Mouse (Mus musculus): ENCODE measurements around the gene Rbpj.

Gene Rbpj

GRCm38 (mm10) chr5:53465883-53466282 lies at the start of gene Rbpj:
Rbpj (plus strand) TSS chr5:53466152.
- DNase-seq (ENCODE audit: low spot score in 2 of 2), result no peak

- no peak for DNase-seq (ENCODE audit: low spot score in 2 of 2)
These were observed 45.2 kb upstream of the Rbpj start for GRCm38 (mm10) chr5:53420777-53421176.

- no peak for DNase-seq (ENCODE audit: low spot score in 2 of 2)
These were observed 44.7 kb upstream of the Rbpj start for GRCm38 (mm10) chr5:53421291-53421690.

DNA sequence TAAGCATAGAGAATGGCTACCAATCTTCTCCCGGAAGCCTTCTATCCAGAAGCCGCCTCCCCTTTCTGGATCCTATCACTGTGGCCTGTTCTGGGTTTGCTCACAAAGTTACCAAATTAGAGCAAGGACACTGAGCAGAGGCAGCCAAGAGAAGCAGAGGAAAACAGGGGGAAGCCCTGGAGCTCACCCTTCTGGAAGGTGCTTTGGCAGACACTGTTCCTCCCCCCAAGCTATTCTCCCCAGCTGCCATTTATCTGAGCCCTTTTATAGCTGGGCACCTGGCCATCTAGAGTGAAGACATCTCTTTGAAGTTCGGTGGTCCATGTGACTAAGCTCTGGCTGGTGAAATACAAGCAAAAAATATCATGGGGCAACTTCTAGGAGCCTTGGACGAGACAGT lies 38.5 kb upstream of the Rbpj start:
- no peak for DNase-seq (ENCODE audit: low spot score in 2 of 2)

GRCm38 (mm10) chr5:53429683-53430477 lies 36.1 kb upstream of the Rbpj start:
- no peak for DNase-seq (ENCODE audit: low spot score in 2 of 2)

- DNase-seq (ENCODE audit: low spot score in 2 of 2), result no peak
These were observed 33.5 kb upstream of the Rbpj start for GRCm38 (mm10) chr5:53432451-53432850.

DNA sequence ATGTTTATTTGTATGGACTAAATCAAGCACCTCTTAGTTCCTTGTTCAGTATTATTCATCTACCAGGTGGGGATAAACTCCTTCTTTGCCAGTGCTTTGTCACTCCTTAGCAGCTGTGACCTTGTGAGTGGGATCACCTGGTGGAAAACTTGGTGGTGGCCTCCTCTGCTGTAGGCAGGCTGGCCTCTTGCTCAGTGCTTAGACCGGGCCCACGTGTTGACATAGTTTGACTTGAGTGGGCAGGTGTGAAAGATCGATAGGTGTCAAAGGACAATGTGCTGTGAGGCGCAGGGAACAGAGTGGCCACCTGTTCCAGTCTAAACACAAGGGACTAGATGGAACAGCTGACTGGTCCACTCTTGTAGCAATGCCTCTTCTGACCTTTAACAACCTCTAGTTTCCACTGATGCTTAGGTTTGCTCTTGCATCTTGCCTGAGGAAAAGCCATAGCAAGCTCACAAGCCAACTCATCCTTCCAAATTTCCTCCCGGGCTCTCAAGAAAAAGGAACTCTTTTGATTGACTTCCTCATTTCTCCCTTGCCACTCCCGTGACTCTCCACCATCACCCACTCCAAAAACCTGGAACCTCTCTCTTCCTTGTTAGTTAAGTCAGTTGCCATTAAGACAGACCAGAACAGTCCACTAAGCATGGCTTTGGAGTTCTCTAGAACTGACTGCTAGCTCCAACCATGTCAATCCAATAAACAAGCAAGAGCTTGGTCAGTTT lies 28.9 kb upstream of the Rbpj start:
- DNase-seq (ENCODE audit: low spot score in 2 of 2), result no peak

DNA sequence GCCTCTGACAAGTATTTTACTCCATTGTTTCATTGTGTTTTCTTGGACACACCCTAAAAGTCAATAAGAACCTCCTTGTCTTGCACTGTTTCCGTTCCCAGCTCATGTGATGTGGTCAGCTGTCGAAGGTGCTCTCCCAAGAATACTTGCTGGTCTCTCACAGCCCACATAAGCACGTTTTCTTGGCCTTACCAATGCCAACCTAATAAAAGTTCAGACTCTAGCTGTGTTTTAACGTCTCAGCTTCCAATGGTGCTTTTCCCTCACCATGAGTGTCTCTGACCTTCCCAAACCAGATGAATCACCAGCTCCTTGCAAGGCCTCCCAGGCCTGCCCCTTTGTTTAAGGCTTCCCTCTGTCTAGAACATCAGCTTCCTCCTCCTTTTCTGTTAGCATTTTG lies 28.2 kb upstream of the Rbpj start:
- no peak for DNase-seq (ENCODE audit: low spot score in 2 of 2)

DNA sequence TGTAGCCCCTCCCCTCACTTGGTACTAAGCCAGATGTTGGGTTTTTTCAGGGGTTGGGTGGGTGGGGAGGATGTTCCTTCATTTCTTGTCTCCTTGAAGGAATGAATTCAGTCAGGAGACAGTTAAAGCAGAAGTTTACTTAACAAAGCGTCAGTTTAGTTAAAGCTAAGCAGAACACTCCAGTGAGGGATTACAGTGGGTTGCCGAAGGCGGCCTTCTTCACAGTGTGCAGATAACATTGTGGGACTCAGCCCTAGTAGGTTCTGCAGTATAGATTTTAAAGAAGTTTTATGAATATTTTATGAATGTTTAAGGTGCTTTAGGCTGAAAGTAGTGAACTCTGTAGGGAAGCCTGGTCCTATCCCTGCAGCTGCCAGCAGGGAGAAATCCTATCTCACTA lies 27.7 kb upstream of the Rbpj start:
- DNase-seq (ENCODE audit: low spot score in 2 of 2), result no peak

- DNase-seq (ENCODE audit: low spot score in 2 of 2), result no peak
These were observed 26.3 kb upstream of the Rbpj start for GRCm38 (mm10) chr5:53439655-53440054.

GRCm38 (mm10) chr5:53444030-53444429 lies 21.9 kb upstream of the Rbpj start:
- no peak for DNase-seq (ENCODE audit: low spot score in 2 of 2)

- DNase-seq (ENCODE audit: low spot score in 2 of 2), result no peak
These were observed 15.0 kb upstream of the Rbpj start for GRCm38 (mm10) chr5:53450945-53451344.

DNA sequence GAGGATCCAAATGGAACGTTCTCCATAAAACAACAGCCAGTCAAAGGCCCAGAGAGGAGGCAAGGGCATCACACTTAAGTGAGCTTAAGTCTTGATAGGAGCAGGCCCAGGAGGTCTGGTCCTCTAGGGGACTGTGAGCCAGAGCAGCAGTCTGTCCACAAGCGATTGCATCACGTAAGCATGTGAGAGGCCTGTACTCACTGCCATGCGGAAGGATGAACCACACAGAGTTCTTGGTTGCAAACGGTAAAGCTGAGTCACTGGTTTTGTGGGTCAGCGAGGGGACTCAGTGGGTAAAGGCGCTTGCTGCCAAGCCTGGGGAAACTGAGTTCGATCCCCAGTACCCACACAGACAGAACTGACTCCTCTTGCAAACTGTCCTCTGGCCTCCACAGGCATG lies 14.1 kb upstream of the Rbpj start:
- no peak for DNase-seq (ENCODE audit: low spot score in 2 of 2)

DNA sequence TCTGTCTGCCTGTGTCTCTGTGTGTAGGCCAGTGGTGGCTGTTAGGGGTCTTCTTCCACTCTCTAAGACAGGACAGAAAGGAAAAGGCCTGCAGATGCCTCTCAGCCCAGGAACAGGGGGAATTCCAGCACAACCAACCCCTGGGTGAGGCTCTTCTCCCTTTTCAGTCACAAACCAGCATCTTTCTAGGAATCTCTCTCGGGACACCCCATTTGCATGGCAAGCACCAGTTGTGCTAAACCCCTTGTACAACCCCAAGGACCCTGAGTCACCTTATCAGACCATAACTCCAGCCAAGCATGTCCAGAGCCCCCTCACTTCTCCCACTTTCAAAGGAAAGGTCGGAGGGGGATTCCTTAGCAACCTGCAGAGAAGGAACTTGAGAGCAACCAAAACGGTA lies 13.0 kb upstream of the Rbpj start:
- DNase-seq (ENCODE audit: low spot score in 2 of 2), result no peak

GRCm38 (mm10) chr5:53454706-53455105 lies 11.2 kb upstream of the Rbpj start:
- no peak for DNase-seq (ENCODE audit: low spot score in 2 of 2)

DNA sequence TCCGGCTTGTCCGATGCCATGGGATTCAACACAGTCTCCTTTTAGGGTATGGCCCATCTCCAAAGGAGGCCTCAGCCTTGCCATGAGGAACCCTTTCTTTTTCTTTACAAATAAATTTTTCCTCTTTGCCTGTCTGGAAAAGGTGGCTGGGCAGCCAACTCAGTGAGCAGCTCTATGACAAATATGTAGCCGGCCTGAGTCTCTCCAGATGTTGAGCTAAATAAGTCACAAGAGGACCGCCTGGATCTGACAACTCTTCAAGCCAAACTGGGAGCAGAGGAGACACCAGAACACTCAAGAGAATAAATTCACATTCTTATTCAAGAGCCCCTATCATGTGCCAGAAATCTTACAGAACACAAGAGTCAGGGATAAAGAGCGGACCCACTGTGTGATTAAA lies 10.5 kb upstream of the Rbpj start:
- no peak for DNase-seq (ENCODE audit: low spot score in 2 of 2)

DNA sequence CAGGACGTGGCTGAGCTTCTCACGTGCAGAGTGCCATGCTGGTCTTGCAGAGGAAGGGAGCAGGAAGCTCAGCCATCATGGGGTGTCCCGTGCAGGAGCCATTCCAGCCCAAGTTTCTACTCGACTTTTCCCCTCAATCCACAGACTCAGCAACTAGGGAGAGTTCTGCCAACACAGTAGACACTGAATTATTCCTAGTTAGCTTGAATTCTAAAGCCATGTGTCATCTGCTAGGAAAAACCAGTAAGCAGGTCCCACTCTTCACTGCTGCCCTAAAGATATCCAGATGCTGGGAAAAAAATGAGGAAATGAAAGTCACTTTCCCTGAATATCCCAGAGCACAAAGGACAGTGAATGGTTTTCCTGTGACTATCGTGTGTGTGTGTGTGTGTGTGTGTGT lies 5.8 kb upstream of the Rbpj start:
- DNase-seq (ENCODE audit: low spot score in 2 of 2), result no peak

GRCm38 (mm10) chr5:53463098-53464018 lies 2.6 kb upstream of the Rbpj start:
- no peak for DNase-seq (ENCODE audit: low spot score in 2 of 2)

- DNase-seq (ENCODE audit: low spot score in 2 of 2), result no peak
These were observed 726 bp downstream of the Rbpj start for GRCm38 (mm10) chr5:53466422-53467333.

GRCm38 (mm10) chr5:53467602-53468001 lies 1.6 kb downstream of the Rbpj start:
- no peak for DNase-seq (ENCODE audit: low spot score in 2 of 2)

DNA sequence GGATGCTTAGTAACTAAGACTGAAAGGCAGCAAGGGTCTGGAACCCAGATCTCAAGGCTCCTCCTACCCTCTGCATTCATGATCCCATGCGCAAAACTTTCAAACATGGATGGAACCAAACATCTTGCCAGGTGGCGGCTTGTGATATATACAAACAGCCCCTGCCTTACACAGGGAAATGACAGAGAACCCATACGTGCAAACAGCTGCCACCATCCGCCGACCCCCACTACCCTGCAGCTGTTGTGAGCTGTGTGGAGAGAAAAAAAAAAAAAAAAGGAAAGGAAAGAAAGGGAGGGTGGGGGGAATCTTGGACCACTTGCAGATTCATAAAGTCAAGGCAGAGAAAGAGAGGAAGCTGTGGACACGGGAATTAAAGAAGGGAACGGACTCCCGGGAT lies 2.4 kb downstream of the Rbpj start:
- no peak for DNase-seq (ENCODE audit: low spot score in 2 of 2)
